Mouse (Mus musculus): ENCODE results near the gene S100a2.

The S100a2 gene

DNA sequence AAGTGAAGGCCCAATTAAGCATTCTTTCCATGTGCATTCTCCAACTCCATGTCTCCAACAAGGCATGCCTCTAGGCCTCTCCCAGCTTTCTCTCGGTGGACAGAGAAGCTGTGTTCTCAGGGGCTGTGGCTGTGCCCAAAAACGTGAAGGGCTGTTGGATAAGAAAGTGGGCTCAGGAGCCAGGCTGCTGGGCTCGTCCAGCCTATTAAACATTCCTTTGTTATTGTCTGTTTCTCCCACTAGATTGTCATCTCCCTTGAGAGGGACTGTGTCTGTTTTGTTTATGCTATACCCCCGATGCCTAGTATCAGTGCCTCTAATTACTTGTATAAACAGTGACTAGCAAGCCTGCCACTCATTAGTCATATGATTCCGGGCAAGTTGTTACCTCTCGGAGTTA is 7.7 kb downstream of the S100a2 start:
- DNase-seq = no peak

DNA sequence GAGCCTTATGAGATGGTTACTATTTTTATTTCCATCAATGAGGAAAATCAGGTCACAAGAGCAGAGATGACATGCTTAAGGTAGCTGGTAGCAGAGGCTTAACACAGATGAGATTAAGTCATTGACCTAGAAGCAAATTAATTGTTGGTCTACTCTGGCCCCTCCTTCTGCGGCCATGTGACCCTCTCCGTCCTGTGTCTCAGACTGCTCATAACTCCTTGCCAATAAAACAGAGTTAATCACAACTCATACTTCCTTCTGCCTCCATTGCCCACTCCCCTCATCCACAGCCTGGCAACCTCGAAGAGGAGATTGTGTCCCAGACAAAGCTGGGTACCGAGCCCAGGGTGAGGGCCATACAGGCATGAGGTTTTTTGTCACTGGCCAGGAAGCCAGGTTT is 8.2 kb downstream of the S100a2 start:
- DNase-seq = no peak

DNA sequence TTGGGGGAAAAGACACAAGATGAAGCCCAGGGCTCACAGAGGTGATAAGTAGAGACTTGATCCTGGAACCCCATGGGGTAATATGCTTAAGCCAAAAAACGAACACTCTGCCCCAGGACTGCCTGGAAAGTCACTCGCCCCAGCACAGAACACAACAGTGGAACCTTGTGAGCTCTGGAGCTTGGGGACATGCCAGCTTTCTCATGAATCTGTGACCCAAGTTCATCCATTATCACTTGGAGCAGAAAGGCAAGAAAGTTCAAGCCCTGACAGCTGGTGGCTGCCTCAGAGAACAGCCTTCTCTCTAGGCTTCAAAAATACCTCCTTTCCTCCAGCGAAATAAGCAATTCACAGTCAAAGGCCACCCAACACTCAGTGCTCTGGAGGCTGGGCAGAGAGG is 9.4 kb downstream of the S100a2 start:
- DNase-seq = no peak

- DNase-seq = no peak
These were observed 10.0 kb downstream of the S100a2 start for GRCm38 (mm10) chr3:90600036-90600435.

GRCm38 (mm10) chr3:90600458-90601195 is 10.6 kb downstream of the S100a2 start:
- DNase-seq = no peak

DNA sequence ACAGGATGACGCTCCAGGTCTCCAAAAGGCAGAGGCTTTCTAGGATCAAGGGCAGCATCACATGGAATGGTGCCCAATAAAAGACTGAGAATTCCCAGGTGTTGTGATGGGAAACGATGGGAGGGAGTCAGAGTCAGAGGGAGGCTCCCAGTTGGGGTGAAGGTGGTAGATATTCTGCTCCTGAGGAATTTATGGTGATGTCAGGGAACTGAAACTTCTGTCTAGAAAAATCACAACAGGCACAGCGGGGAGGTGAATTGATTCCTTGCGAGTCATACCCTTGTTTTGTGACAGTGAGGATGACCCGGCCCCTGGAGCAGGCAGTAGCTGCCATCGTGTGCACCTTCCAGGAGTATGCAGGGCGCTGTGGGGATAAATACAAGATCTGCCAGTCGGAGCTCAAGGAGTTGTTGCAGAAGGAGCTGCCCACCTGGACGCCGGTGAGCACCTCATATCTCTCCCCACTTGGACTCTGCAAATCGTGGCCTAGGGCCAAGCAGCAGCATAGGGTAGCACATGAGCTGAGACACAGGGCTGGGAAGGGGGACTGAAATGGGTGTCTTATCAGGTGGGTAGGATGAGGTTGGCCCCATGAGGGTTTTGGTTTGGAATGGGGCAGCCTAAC is 11.6 kb downstream of the S100a2 start, which contains the start of gene Gm42674:
Gene Gm42674 (plus strand): TSS at position 419 of the 625 bp plus-strand sequence.
- no peak for DNase-seq

DNA sequence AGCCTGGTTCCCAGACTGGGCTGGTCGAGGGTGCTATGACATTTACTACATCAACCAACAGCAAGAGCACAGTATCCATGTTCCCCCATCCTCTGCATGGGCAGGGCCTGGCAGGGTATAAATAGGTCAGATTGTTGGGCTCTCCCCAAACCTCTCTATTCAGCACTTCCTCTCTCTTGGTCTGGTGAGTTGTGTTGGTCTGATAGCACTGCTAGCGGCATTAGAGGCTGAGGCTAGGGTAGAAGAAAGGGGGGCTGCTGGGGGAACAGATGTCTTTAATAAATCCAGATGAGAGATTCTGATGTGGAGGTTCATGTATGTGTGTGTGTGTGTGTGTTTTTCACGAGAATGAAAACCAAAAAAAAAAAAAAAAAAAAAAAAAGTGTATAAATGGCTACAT is 13.6 kb downstream of the S100a2 start, which contains the start of gene S100a4:
Gene S100a4 (plus strand): TSS at position 149 of the 400 bp plus-strand sequence.
- no peak for DNase-seq

DNA sequence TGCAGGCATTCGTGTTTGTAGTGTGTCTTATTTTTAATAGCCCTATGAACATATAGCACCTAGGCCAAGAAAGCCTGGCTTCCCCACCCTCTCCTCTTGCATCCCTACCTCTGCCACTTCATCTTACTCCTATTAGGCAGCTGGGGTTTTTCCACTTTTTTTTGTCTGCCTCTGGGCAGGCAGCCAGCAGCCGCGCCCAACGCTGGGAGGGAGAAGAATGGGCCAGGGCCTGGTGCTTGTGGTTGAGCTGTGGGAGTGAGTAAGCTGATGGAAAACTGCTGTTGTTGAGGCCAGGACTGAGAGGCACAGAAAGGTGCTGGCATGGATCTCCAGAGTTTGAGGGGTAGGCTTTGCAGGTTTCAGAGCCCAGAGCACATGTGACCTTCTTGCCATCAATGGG is 14.4 kb downstream of the S100a2 start:
- no peak for DNase-seq

- no peak for DNase-seq
These were observed 15.0 kb downstream of the S100a2 start for GRCm38 (mm10) chr3:90605049-90605448.

DNA sequence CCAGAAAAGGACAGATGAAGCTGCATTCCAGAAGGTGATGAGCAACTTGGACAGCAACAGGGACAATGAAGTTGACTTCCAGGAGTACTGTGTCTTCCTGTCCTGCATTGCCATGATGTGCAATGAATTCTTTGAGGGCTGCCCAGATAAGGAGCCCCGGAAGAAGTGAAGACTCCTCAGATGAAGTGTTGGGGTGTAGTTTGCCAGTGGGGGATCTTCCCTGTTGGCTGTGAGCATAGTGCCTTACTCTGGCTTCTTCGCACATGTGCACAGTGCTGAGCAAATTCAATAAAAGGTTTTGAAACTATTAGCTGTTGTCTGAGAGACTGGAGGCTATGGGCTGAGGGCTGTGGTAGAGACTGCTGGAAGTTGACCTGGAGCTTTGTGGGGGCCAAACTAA is 15.7 kb downstream of the S100a2 start:
- no peak for DNase-seq

GRCm38 (mm10) chr3:90606185-90606584 is 16.1 kb downstream of the S100a2 start:
- DNase-seq = no peak

DNA sequence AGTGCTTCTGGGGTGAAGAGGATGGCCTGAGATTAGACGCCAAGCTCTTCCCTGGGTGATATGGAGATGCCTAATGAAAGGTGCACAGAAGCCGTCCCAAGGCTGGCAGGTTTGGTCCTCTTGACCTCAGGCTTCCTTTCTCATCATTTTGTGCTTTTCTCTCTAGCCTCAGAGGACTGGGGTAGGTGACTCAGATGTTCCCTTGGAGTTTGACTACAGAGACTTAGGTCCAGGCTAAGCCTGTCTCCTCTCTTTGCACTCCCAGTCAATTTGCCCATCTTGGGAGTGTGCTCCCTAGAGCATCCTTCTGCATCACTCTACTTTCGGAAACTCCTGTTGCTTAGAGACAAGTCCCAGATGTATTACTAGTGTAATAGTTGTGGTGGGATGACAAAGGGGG is 17.3 kb downstream of the S100a2 start:
- DNase-seq = no peak

- no peak for DNase-seq
These were observed 18.2 kb downstream of the S100a2 start, which contains the start of gene S100a5 for GRCm38 (mm10) chr3:90608223-90608622. S100a5 (plus strand) TSS chr3:90608523.

- no peak for DNase-seq
These were observed 19.1 kb downstream of the S100a2 start for GRCm38 (mm10) chr3:90609102-90609501.

DNA sequence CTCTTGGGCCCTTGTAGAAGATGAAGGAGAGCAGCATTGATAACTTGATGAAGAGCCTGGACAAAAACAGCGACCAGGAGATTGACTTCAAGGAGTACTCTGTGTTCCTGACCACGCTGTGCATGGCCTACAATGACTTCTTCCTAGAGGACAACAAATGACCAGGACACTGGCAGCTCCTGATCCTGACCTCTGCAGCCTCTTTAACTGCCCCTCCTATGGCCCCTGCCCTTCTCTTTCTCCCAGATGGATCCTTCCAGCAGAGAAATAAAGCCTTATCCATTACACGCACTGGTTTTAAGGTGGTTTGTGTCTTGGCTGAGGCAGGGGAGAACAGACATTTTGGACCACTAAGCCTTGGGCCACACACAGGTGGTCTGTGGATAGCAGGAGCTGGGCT is 21.4 kb downstream of the S100a2 start:
- no peak for DNase-seq

- DNase-seq = no peak
These were observed 22.0 kb downstream of the S100a2 start for GRCm38 (mm10) chr3:90612061-90612460.

- peak; percentile 85 for DNase-seq
These were observed 22.8 kb downstream of the S100a2 start, which contains the start of gene S100a6 for GRCm38 (mm10) chr3:90612728-90613291. S100a6 (plus strand) TSS chr3:90612882.

- no peak for DNase-seq
These were observed 23.6 kb downstream of the S100a2 start for GRCm38 (mm10) chr3:90613461-90614147.

GRCm38 (mm10) chr3:90614148-90614530 is 24.1 kb downstream of the S100a2 start:
- DNase-seq = no peak

- DNase-seq = no peak
These were observed 24.7 kb downstream of the S100a2 start for GRCm38 (mm10) chr3:90614611-90615251.

DNA sequence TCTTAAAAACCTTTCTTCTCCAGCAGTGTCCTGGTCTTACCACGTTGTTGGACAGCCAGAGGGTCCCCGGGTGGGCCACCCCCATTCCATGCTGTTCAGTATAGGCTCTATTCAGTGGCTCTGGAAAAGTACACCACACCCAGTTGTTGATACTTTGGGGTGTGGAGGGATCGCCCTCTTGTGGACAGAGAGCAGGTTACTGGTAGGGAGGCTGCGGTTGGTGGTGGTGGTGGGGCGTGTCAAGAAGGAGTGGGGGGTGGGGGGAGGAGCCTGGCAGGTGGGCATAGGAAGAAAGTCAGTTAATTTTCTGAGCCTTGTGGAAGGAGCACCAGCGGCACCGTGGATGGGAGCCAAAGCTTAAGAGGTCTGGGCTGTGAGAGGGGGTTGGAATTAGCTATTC is 25.4 kb downstream of the S100a2 start:
- DNase-seq = peak; percentile 85

GRCm38 (mm10) chr3:90615911-90616310 is 25.9 kb downstream of the S100a2 start:
- DNase-seq = no peak

DNA sequence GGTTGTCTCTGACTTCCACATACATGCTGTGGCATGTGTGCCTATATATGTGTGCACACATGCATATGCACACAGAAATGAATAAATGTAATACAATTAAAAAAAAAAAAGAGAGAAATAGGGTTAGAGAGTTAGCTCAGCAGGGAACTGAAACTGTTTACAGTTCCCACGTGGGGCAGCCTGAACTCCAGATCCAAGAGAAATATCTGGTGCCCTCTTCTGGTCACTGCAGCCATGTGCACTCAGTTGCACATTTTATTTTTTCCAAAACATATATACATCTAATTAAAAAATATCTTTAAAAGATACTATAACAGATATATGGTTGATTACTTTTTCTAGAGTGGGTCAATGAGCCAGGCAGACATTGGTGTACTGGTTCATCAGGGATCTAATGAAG is 27.5 kb downstream of the S100a2 start:
- DNase-seq = no peak
